Mouse (Mus musculus): ENCODE measurements around the gene Zmym3.

Gene Zmym3

GRCm38 (mm10) chrX:101372946-101373345, 47.7 kb downstream of the Zmym3 start:
- DNase-seq (ENCODE audit: low read depth) = no peak

DNA sequence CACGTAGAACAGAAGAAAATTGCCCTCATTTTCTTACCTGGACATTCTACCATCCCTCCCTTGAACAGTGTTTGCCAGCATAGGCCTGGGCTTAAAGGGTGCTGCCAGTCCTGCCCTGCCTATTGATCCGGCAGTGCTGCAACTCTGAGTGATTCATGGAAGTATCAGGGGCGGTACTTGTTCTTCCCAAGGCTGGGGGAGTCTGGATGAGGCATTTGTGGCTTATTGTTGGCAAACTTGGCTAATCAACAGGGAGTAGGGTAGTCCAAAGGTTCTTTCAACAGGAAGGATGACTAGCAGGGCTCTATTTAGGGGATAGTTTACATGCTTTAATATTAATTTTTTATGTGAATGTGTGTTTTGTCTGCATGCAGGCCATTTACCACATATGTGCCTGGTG, 50.1 kb downstream of the Zmym3 start:
- no peak for DNase-seq (ENCODE audit: low read depth)

- DNase-seq (ENCODE audit: low read depth) = peak; percentile 44
These were observed 51.6 kb downstream of the Zmym3 start for GRCm38 (mm10) chrX:101369001-101369400.

DNA sequence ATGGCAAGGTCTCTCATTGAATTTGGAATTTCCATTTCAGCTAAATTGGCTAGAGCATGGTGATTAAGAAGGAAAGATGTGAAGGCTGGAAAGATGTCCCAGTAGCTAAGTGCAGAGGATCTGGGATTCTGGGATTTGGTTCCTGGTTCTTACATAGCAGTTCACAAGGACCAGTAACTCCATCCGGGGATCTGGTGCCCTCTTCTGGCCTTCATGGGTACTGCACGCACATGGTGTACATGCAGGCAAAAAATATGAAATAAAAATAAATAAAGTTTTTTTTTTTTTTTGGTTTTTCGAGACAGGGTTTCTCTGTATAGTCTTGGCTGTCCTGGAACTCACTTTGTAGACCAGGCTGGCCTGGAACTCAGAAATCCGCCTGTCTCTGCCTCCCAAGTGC, 61.7 kb downstream of the Zmym3 start:
- peak; percentile 29 for DNase-seq (ENCODE audit: low read depth)
